Mouse (Mus musculus): ENCODE measurements around the gene Cd37. TPM values are rescaled to one million over a fixed set of nuclear protein-coding genes. Genes with fewer than 3 reads are reported as not detected.

Gene Cd37
- polyA plus RNA-seq, 1 experiment from 2014 or later, result 1.3 TPM

- Histone ChIP-seq H3K36me3 (peaks cover 18% of the 10 kb centered on the region), H3K27me3 (peaks cover 45% of the 10 kb centered on the region), H3K4me3 (no peak overlapping the region), H3K4me1 (peaks cover 31% of the 10 kb centered on the region), H3K27ac (no peak overlapping the region), H3K4me2 (replicated peaks) (no peak overlapping the region), H3K9me3 (no peaks in the 10 kb centered on the region), H3K9ac (no peak overlapping the region)
- no peak for ATAC-seq (ENCODE audit: low FRiP score, low read depth)
- WGBS, result 54% methylated on average over 5 of the region's 5 CpGs
Observed at GRCm38 (mm10) chr7:45213708-45214107, 25.2 kb downstream of the Cd37 start.

DNA sequence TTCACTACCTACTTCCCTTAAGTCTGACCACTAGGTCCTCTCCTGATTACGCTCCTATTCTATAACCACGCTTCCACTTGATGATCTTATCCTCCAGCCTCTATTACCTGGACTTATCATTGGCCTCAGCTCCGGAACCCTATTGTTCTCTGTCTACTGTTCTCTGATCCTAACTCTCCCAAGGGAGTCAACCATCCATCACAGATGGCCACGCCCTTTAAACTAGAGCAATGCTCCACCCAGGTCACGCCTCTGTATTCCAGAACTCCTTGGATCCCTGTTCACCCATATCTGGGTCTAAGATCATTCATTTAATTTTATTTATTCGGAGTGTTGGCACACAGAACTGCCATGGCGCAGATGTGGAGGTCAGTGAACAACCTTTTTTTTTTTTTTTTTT, 26.6 kb downstream of the Cd37 start:
- Histone ChIP-seq H3K4me3 (no peak overlapping the region), H3K4me1 (peaks cover 17% of the 10 kb centered on the region), H3K9ac (no peak overlapping the region), H3K27me3 (peaks cover 47% of the 10 kb centered on the region), H3K4me2 (replicated peaks) (peak overlapping the region; percentile 36; the same call in 1 of the 2 replicates), H3K9me3 (0 out of 2 replicates have a peak, but pooled peaks cover 6% of the 10 kb centered on the region), H3K36me3 (peaks cover 4% of the 10 kb centered on the region), H3K27ac (no peak overlapping the region)
- no peak for ATAC-seq (ENCODE audit: low FRiP score, low read depth)
- WGBS, result 74% methylated on average over 7 of the region's 7 CpGs

GRCm38 (mm10) chr7:45211851-45212251, 27.1 kb downstream of the Cd37 start, which contains the start of gene Dkkl1:
Dkkl1 (minus strand) TSS chr7:45212147.
- H3K9ac ChIP-seq, result no peak within 1 kb of the TSS
- H3K4me1 ChIP-seq, result peaks cover 12% of the 10 kb centered on the region
- peak within 1 kb of the TSS; percentile 36 for H3K4me2 ChIP-seq (replicated peaks)
- H3K36me3 ChIP-seq, result no peaks in the 10 kb centered on the region
- WGBS, result 5% methylated on average over 17 of the region's 17 CpGs
- 0 out of 2 replicates have a peak, but pooled peaks cover 6% of the 10 kb centered on the region for H3K9me3 ChIP-seq
- peaks cover 47% of the 10 kb centered on the region for H3K27me3 ChIP-seq
- H3K27ac ChIP-seq, result no peak within 1 kb of the TSS
- ATAC-seq (ENCODE audit: low FRiP score, low read depth), result no peak
- peak within 1 kb of the TSS; percentile 16 for H3K4me3 ChIP-seq

GRCm38 (mm10) chr7:45211070-45211469, 27.8 kb downstream of the Cd37 start:
- Histone ChIP-seq H3K27me3 (peaks cover 47% of the 10 kb centered on the region), H3K27ac (no peak overlapping the region), H3K9ac (no peak overlapping the region), H3K4me1 (peaks cover 12% of the 10 kb centered on the region), H3K4me2 (replicated peaks) (no peak overlapping the region), H3K4me3 (no peak overlapping the region), H3K9me3 (0 out of 2 replicates have a peak, but pooled peaks cover 6% of the 10 kb centered on the region), H3K36me3 (no peaks in the 10 kb centered on the region)
- 67% methylated on average over 10 of the region's 10 CpGs for WGBS
- ATAC-seq (ENCODE audit: low FRiP score, low read depth), result no peak

GRCm38 (mm10) chr7:45208260-45208659, 30.7 kb downstream of the Cd37 start:
- ATAC-seq (ENCODE audit: low FRiP score, low read depth), result no peak
- Histone ChIP-seq H3K4me3 (no peak overlapping the region), H3K9ac (no peak overlapping the region), H3K27me3 (peaks cover 41% of the 10 kb centered on the region), H3K9me3 (0 out of 2 replicates have a peak, but pooled peaks cover 6% of the 10 kb centered on the region), H3K36me3 (no peaks in the 10 kb centered on the region), H3K27ac (no peak overlapping the region), H3K4me1 (peaks cover 5% of the 10 kb centered on the region; the same call in 1 of the 2 replicates), H3K4me2 (replicated peaks) (no peak overlapping the region)
- 80% methylated on average over 6 of the region's 6 CpGs for WGBS

DNA sequence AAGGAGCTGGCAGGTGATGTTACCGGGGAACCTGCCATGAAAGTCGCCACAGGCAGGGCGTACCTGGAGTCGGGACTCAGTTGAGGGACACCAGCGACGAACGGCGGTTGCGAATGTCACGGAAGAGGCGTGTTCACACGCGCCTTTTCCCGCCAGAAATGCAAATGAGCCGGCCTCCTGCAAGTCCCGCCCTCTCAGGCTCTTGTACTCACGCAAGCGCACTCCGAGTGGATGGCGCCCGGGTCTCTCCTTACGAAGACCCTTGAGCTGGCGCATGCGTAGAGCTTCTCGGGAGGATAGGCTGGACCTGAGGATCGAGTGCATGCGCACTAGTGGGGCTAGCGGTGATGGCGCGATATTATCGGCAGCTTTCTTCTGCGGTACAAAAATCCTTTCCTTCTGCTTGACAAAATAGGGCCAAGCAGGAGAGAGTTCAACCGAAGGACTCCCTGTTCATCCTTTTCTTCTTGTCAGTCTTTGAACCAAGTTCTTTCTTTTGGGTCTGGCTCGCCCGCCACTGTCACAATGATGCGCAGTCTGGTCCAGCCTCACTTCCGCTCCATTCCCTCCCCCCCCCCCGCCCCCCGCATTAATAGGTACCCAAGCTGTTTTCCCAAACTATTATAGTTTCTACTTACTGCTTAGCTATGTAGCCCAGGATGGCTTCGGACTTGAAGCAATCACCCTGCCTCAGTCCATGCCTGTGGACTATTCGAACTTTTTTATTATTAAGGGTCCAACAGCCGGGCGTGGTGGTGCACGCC, 34.4 kb downstream of the Cd37 start, which contains the start of gene Ccdc155:
Ccdc155 (minus strand) TSS at position 513 of the 764 bp plus-strand sequence.
- 0 out of 2 replicates have a peak, but pooled peaks cover 6% of the 10 kb centered on the region for H3K9me3 ChIP-seq
- H3K4me1 ChIP-seq, result no peaks in the 10 kb centered on the region
- H3K27ac ChIP-seq, result peak within 1 kb of the TSS; percentile 56; the same call in 1 of the 2 replicates
- peak within 1 kb of the TSS; percentile 66 for H3K4me2 ChIP-seq (replicated peaks)
- peak within 1 kb of the TSS; percentile 53 for H3K9ac ChIP-seq
- peak; percentile 97 for ATAC-seq (ENCODE audit: low FRiP score, low read depth)
- WGBS, result 8% methylated on average over 44 of the region's 44 CpGs
- H3K4me3 ChIP-seq, result peak within 1 kb of the TSS; percentile 49
- H3K36me3 ChIP-seq, result no peaks in the 10 kb centered on the region
- H3K27me3 ChIP-seq, result peaks cover 17% of the 10 kb centered on the region

DNA sequence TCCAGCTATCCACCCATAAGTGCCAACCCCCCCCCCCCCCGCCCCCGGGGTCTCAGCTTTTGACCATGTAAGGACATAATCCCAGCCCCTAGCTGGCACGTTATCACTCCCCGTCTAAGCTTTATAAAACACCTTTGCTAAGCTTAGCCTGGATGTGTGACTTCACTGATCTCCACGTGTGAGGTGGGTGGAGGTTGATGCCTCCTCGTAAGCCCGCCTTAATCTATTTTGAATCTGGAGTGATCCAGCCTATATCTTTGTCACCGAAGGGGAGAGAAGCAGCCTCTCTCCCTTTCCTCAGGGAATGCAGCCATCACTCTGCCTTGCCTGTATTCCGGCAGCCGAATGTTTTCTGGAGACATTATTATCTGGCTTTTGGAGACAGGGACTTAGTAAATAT, 36.3 kb downstream of the Cd37 start:
- H3K4me2 ChIP-seq (replicated peaks), result no peak overlapping the region
- H3K9ac ChIP-seq, result no peak overlapping the region
- H3K4me3 ChIP-seq, result no peak overlapping the region
- no peaks in the 10 kb centered on the region for H3K9me3 ChIP-seq
- peaks cover 12% of the 10 kb centered on the region; the same call in 1 of the 2 replicates for H3K27me3 ChIP-seq
- no peak for ATAC-seq (ENCODE audit: low FRiP score, low read depth)
- H3K27ac ChIP-seq, result no peak overlapping the region
- WGBS, result 43% methylated on average over 10 of the region's 10 CpGs
- H3K4me1 ChIP-seq, result no peaks in the 10 kb centered on the region
- H3K36me3 ChIP-seq, result no peaks in the 10 kb centered on the region

DNA sequence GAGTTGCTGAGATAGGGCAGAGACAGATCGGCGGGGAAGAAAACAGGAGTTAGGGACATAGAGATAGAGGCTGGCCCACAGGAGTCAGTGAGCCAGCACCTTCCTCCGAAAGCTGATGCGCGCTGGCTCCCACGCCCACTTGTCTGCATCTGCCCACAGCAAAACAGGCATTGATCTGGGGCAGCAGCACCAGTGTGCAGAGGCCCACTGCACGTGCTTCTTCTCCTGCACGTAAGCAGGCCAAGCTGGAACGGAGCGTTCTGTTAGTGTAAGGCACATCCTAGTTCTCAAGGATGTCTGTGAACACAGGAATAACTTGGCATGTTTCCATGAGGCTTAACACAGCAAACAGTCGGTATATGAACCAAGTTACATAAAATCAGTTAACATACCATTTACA, 40.0 kb downstream of the Cd37 start:
- Histone ChIP-seq H3K27me3 (peaks cover 18% of the 10 kb centered on the region), H3K4me1 (no peaks in the 10 kb centered on the region), H3K9me3 (no peaks in the 10 kb centered on the region), H3K4me3 (no peak overlapping the region), H3K4me2 (replicated peaks) (no peak overlapping the region), H3K36me3 (no peaks in the 10 kb centered on the region), H3K27ac (no peak overlapping the region), H3K9ac (no peak overlapping the region)
- ATAC-seq (ENCODE audit: low FRiP score, low read depth), result no peak
- 81% methylated on average over 11 of the region's 11 CpGs for WGBS

- no peak overlapping the region for H3K27ac ChIP-seq
- H3K9me3 ChIP-seq, result no peaks in the 10 kb centered on the region
- peaks cover 22% of the 10 kb centered on the region for H3K27me3 ChIP-seq
- no peaks in the 10 kb centered on the region for H3K4me1 ChIP-seq
- ATAC-seq (ENCODE audit: low FRiP score, low read depth), result no peak
- H3K4me2 ChIP-seq (replicated peaks), result no peak overlapping the region
- no peaks in the 10 kb centered on the region for H3K36me3 ChIP-seq
- H3K4me3 ChIP-seq, result no peak overlapping the region
- H3K9ac ChIP-seq, result no peak overlapping the region
- WGBS, result 13% methylated on average over 5 of the region's 5 CpGs
Observed at GRCm38 (mm10) chr7:45198435-45198834, 40.5 kb downstream of the Cd37 start.

DNA sequence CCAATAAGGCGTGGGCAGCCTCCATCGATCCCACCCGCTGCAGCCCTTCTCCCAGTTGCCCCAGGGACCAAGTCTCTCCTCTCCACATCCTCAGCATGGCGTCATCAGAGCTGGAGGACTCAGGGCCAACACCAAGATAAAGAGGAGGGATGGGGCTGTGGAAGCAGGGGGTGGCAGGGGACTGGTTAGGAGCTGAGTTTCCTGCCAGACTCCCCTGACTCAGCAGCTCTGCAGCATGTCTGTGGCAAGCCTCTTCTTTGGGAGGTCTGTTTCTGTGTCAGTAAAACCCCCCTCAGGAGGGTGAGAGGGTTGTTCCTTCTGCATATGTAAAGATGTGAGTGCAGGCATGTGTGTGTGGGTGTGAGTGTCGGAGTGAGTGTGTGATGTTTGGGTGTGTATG, 41.9 kb downstream of the Cd37 start:
- Histone ChIP-seq H3K27ac (no peak overlapping the region), H3K27me3 (peaks cover 17% of the 10 kb centered on the region; the same call in 1 of the 2 replicates), H3K9ac (0 out of 2 replicates have a peak overlapping the region, but pooled peaks have one; percentile 39), H3K9me3 (no peaks in the 10 kb centered on the region), H3K4me1 (peaks cover 4% of the 10 kb centered on the region), H3K4me3 (no peak overlapping the region), H3K4me2 (replicated peaks) (no peak overlapping the region), H3K36me3 (no peaks in the 10 kb centered on the region)
- ATAC-seq (ENCODE audit: low FRiP score, low read depth), result no peak
- 68% methylated on average over 5 of the region's 5 CpGs for WGBS

- 87% methylated on average over 4 of the region's 4 CpGs for WGBS
- Histone ChIP-seq H3K4me2 (replicated peaks) (no peak overlapping the region), H3K36me3 (no peaks in the 10 kb centered on the region), H3K9ac (no peak overlapping the region), H3K4me1 (peaks cover 12% of the 10 kb centered on the region), H3K4me3 (no peak overlapping the region), H3K27me3 (peaks cover 17% of the 10 kb centered on the region; the same call in 1 of the 2 replicates), H3K27ac (no peak overlapping the region), H3K9me3 (no peaks in the 10 kb centered on the region)
- ATAC-seq (ENCODE audit: low FRiP score, low read depth), result no peak
Observed at GRCm38 (mm10) chr7:45196176-45196535, 42.8 kb downstream of the Cd37 start.

- WGBS, result 53% methylated on average over 13 of the region's 13 CpGs
- no peaks in the 10 kb centered on the region for H3K9me3 ChIP-seq
Observed at GRCm38 (mm10) chr7:45195341-45196175, 43.4 kb downstream of the Cd37 start.

More at GRCm38 (mm10) chr7:45195341-45196175, 43.4 kb downstream of the Cd37 start:
- peaks cover 13% of the 10 kb centered on the region for H3K4me1 ChIP-seq
- H3K36me3 ChIP-seq, result no peaks in the 10 kb centered on the region
- no peak overlapping the region for H3K4me3 ChIP-seq
- H3K27ac ChIP-seq, result no peak overlapping the region
- no peak overlapping the region for H3K4me2 ChIP-seq (replicated peaks)
- peaks cover 17% of the 10 kb centered on the region; the same call in 1 of the 2 replicates for H3K27me3 ChIP-seq
- no peak for ATAC-seq (ENCODE audit: low FRiP score, low read depth)
- H3K9ac ChIP-seq, result no peak overlapping the region

Measured in limb, embryonic 13.5 days (tissue).